Mouse (Mus musculus): Measurements from ENCODE around the gene Fggy. TPM values are rescaled to one million over a fixed set of nuclear protein-coding genes. Genes with fewer than 3 reads are reported as not detected.

The Fggy gene
- total RNA-seq, 2 experiments from 2014 or later = 15.7 to 18.3 TPM

- intact Hi-C loops (cut with DNase I) = no loop called here
- Histone ChIP-seq H3K4me3 (no peak overlapping the region), H3K27ac (no peak overlapping the region)
- DNase-seq (ENCODE audit: extremely low spot score in 1 of 2, low spot score in 2 of 2) = no peak
- no peak for TF ChIP-seq CTCF (IDR thresholded peaks at IDR 0.05)
These were observed 111.2 kb downstream of the Fggy start for GRCm38 (mm10) chr4:95668543-95668942.

GRCm38 (mm10) chr4:95669336-95669735 is 112.0 kb downstream of the Fggy start:
- DNase-seq (ENCODE audit: extremely low spot score in 1 of 2, low spot score in 2 of 2) = no peak
- Histone ChIP-seq H3K27ac (no peak overlapping the region), H3K4me3 (no peak overlapping the region)
- intact Hi-C loops (cut with DNase I) = no loop called here
- no peak for TF ChIP-seq CTCF (IDR thresholded peaks at IDR 0.05)

GRCm38 (mm10) chr4:95670559-95670958 is 113.3 kb downstream of the Fggy start:
- TF ChIP-seq CTCF (IDR thresholded peaks at IDR 0.05) = no peak
- H3K27ac ChIP-seq = no peak overlapping the region
- no peak overlapping the region for H3K4me3 ChIP-seq
- intact Hi-C loops (cut with DNase I) = no loop called here
- no peak for DNase-seq (ENCODE audit: extremely low spot score in 1 of 2, low spot score in 2 of 2)

- intact Hi-C loops (cut with DNase I) = no loop called here
- TF ChIP-seq CTCF (IDR thresholded peaks at IDR 0.05) = no peak
- no peak overlapping the region for H3K4me3 ChIP-seq
- no peak overlapping the region for H3K27ac ChIP-seq
- no peak for DNase-seq (ENCODE audit: extremely low spot score in 1 of 2, low spot score in 2 of 2)
These were observed 114.7 kb downstream of the Fggy start for GRCm38 (mm10) chr4:95672039-95672438.

GRCm38 (mm10) chr4:95676390-95676789 is 119.1 kb downstream of the Fggy start:
- TF ChIP-seq CTCF (IDR thresholded peaks at IDR 0.05) = no peak
- Histone ChIP-seq H3K4me3 (no peak overlapping the region), H3K27ac (no peak overlapping the region)
- intact Hi-C loops (cut with DNase I) = no loop called here
- no peak for DNase-seq (ENCODE audit: extremely low spot score in 1 of 2, low spot score in 2 of 2)

- no peak for DNase-seq (ENCODE audit: extremely low spot score in 1 of 2, low spot score in 2 of 2)
- intact Hi-C loops (cut with DNase I) = no loop called here
These were observed 123.6 kb downstream of the Fggy start for GRCm38 (mm10) chr4:95680756-95681449.

GRCm38 (mm10) chr4:95684522-95685080 is 127.3 kb downstream of the Fggy start:
- Histone ChIP-seq H3K4me3 (no peak overlapping the region), H3K27ac (no peak overlapping the region)
- intact Hi-C loops (cut with DNase I) = no loop called here
- TF ChIP-seq CTCF (IDR thresholded peaks at IDR 0.05) = no peak
- DNase-seq (ENCODE audit: extremely low spot score in 1 of 2, low spot score in 2 of 2) = no peak

More at GRCm38 (mm10) chr4:95680756-95681449, 123.6 kb downstream of the Fggy start:
- H3K4me3 ChIP-seq = no peak overlapping the region
- H3K27ac ChIP-seq = no peak overlapping the region
- no peak for TF ChIP-seq CTCF (IDR thresholded peaks at IDR 0.05)

GRCm38 (mm10) chr4:95686775-95687174 is 129.5 kb downstream of the Fggy start:
- no peak for TF ChIP-seq CTCF (IDR thresholded peaks at IDR 0.05)
- no peak overlapping the region for H3K27ac ChIP-seq
- DNase-seq (ENCODE audit: extremely low spot score in 1 of 2, low spot score in 2 of 2) = no peak
- H3K4me3 ChIP-seq = no peak overlapping the region
- intact Hi-C loops (cut with DNase I) = no loop called here

GRCm38 (mm10) chr4:95687350-95687749 is 130.0 kb downstream of the Fggy start:
- intact Hi-C loops (cut with DNase I) = no loop called here
- no peak for TF ChIP-seq CTCF (IDR thresholded peaks at IDR 0.05)
- no peak overlapping the region for H3K4me3 ChIP-seq
- DNase-seq (ENCODE audit: extremely low spot score in 1 of 2, low spot score in 2 of 2) = no peak
- H3K27ac ChIP-seq = no peak overlapping the region

- Histone ChIP-seq H3K27ac (no peak overlapping the region), H3K4me3 (no peak overlapping the region)
- intact Hi-C loops (cut with DNase I) = no loop called here
- TF ChIP-seq CTCF (IDR thresholded peaks at IDR 0.05) = no peak
- no peak for DNase-seq (ENCODE audit: extremely low spot score in 1 of 2, low spot score in 2 of 2)
These were observed 130.9 kb downstream of the Fggy start for GRCm38 (mm10) chr4:95688159-95688558.

GRCm38 (mm10) chr4:95700366-95700765 is 143.1 kb downstream of the Fggy start:
- Histone ChIP-seq H3K4me3 (no peak overlapping the region), H3K27ac (no peak overlapping the region)
- no peak for DNase-seq (ENCODE audit: extremely low spot score in 1 of 2, low spot score in 2 of 2)
- no peak for TF ChIP-seq CTCF (IDR thresholded peaks at IDR 0.05)
- intact Hi-C loops (cut with DNase I) = no loop called here

GRCm38 (mm10) chr4:95707941-95708897 is 150.9 kb downstream of the Fggy start:
- DNase-seq (ENCODE audit: extremely low spot score in 1 of 2, low spot score in 2 of 2) = no peak
- H3K27ac ChIP-seq = no peak overlapping the region
- intact Hi-C loops (cut with DNase I) = no loop called here
- TF ChIP-seq CTCF (IDR thresholded peaks at IDR 0.05) = no peak
- no peak overlapping the region for H3K4me3 ChIP-seq
